ENCODE assay signal across 11 mouse cellular contexts in genomic region chr6:28828593-28828992, GRCm38 (mm10). TPM values are rescaled to one million over a fixed set of nuclear protein-coding genes. Genes with fewer than 3 reads are reported as not detected.
DNase-seq lines count a peak whose midpoint lies in the region; ATAC-seq and TF ChIP-seq lines count a peak whose summit lies in the region.
"Had no signal": no experiment of that assay in that cellular context is flagged by ENCODE, and none has a peak within 500 bp of the region (broad histone marks: within the 10 kb centered on the region; RNA-seq: fewer than 3 reads in every experiment).

No protein-coding gene starts in this region.

- 10% methylated on average over 6 of the region's 6 CpGs for WGBS in forebrain, postnatal 0 days
- WGBS in liver, postnatal 0 days (ENCODE audit: insufficient replicate concordance) = 68% methylated on average over 6 of the region's 6 CpGs

- peak; percentile 35 for TF ChIP-seq CTCF in forebrain, postnatal 0 days (IDR thresholded peaks at IDR 0.05; ENCODE audit: low read depth)
- no peak for TF ChIP-seq CTCF in liver, postnatal 0 days (IDR thresholded peaks at IDR 0.05; ENCODE audit: low read depth)

- no peak for ATAC-seq in forebrain, postnatal 0 days
- no peak for ATAC-seq in liver, postnatal 0 days
- no peak for ATAC-seq in erythroblast, adult 5-6 weeks (replicated peaks; ENCODE audit: low FRiP score, poor library complexity, severe bottlenecking)
- no peak for ATAC-seq in inflammation-experienced regulatory T-cells, adult 6 months

- peaks cover 37% of the 10 kb centered on the region for H3K4me1 ChIP-seq in forebrain, postnatal 0 days (ENCODE audit: insufficient read depth)
- 0 out of 2 replicates have a peak, but pooled peaks cover 8% of the 10 kb centered on the region for H3K4me1 ChIP-seq in liver, postnatal 0 days (ENCODE audit: insufficient read depth)

- no peak for TF ChIP-seq EP300 in liver, postnatal 0 days (IDR thresholded peaks at IDR 0.05; ENCODE audit: low read depth)

- H3K9ac ChIP-seq in forebrain, postnatal 0 days = peak overlapping the region; percentile 46; the same call in 1 of the 2 replicates
- H3K9ac ChIP-seq in liver, postnatal 0 days (replicated peaks) = no peak overlapping the region
- H3K9ac ChIP-seq: limb, embryonic 15.5 days had no signal

- H3K36me3 ChIP-seq in forebrain, postnatal 0 days (ENCODE audit: insufficient read depth) = no peaks in the 10 kb centered on the region
- H3K36me3 ChIP-seq in liver, postnatal 0 days (replicated peaks; ENCODE audit: insufficient read depth, low read length) = no peaks in the 10 kb centered on the region

- H3K9me3 ChIP-seq in forebrain, postnatal 0 days (ENCODE audit: low read length) = no peaks in the 10 kb centered on the region
- no peaks in the 10 kb centered on the region for H3K9me3 ChIP-seq in liver, postnatal 0 days (ENCODE audit: low read length)
- H3K9me3 ChIP-seq: limb, embryonic 15.5 days had no signal

- peak overlapping the region; percentile 39 for H3K4me3 ChIP-seq in forebrain, postnatal 0 days (ENCODE audit: low read depth, low read length)
- H3K4me3 ChIP-seq in liver, postnatal 0 days (ENCODE audit: low read depth, low read length) = no peak overlapping the region
- H3K4me3 ChIP-seq: erythroblast, embryonic 14.5 days; limb, embryonic 15.5 days had no signal

- peak overlapping the region; percentile 96 for H3K4me2 ChIP-seq in forebrain, postnatal 0 days (ENCODE audit: low read depth)
- H3K4me2 ChIP-seq in liver, postnatal 0 days (ENCODE audit: low read depth, low read length) = no peak overlapping the region
- H3K4me2 ChIP-seq: limb, embryonic 15.5 days had no signal

- no peaks in the 10 kb centered on the region for H3K27me3 ChIP-seq in forebrain, postnatal 0 days (ENCODE audit: insufficient read depth, low read length)
- H3K27me3 ChIP-seq in liver, postnatal 0 days (ENCODE audit: insufficient read depth, low read length) = peaks cover 26% of the 10 kb centered on the region

- H3K27ac ChIP-seq in forebrain, postnatal 0 days (ENCODE audit: low read depth, low read length) = peak overlapping the region; percentile 45; the same call in 1 of the 2 replicates
- no peak overlapping the region for H3K27ac ChIP-seq in liver, postnatal 0 days (ENCODE audit: low read depth)
- H3K27ac ChIP-seq: limb, embryonic 15.5 days had no signal

- peak; percentile 71 for DNase-seq in 3134 (ENCODE audit: extremely low read depth, insufficient read length, low spot score)
- peak; percentile 90 for DNase-seq in brain, adult 2 months (ENCODE audit: low read depth, low spot score)
- DNase-seq in forebrain, postnatal 0 days = peak; percentile 48
- DNase-seq in mesoderm, embryonic 11.5 days (ENCODE audit: low read depth, low spot score) = peak; percentile 53
- DNase-seq in liver, postnatal 0 days = no peak
- DNase-seq in spleen, postnatal 14 days (ENCODE audit: low spot score in 2 of 2) = no peak

RNA-seq across cellular contexts. Expression of gene Lrrc4, which starts 3.0 kb away (rescaled TPM):
- total RNA-seq in forebrain, postnatal 0 days (2014; rRNA removed) = 32.9 and 37.1 TPM in 2 replicates
- polyA plus RNA-seq in forebrain, postnatal 0 days (2015; fragmentation: Nextera tagmentation; extraction: Ambion mirVana) = 4.0 and 5.4 TPM in 2 replicates
- polyA plus RNA-seq in liver, postnatal 0 days (2015; fragmentation: Nextera tagmentation; extraction: Ambion mirVana) = 0.07 and 0.08 TPM in 2 replicates
- not detected in 2 replicates for total RNA-seq in erythroblast, adult 5-6 weeks (2015; ENCODE audit: low replicate concordance)
- not detected in 2 replicates for total RNA-seq in erythroblast, adult 5-6 weeks (2017; ENCODE audit: low replicate concordance)
- under 1 TPM in 2 of 3 experiments, not detected in 1; 0.20 to 0.31 TPM for polyA plus RNA-seq in inflammation-experienced regulatory T-cells, adult 6 months (2017; shearing (Covaris generic))
- polyA plus RNA-seq: erythroblast, embryonic 14.5 days; G1E had no signal

Comparison
In these comparisons a context has a peak if more than half of its experiments do, and no peak if none do; other contexts are left out.
1. DNase-seq: peak in 3134 (single experiment), brain, adult 2 months (single experiment), forebrain, postnatal 0 days (single experiment) and mesoderm, embryonic 11.5 days (single experiment); none in liver, postnatal 0 days (single experiment) and spleen, postnatal 14 days (0 of 2).